Mouse (Mus musculus) limb, embryonic 13.5 days (tissue): Measurements from ENCODE around the gene Ryk. TPM values are rescaled to one million over a fixed set of nuclear protein-coding genes. Genes with fewer than 3 reads are reported as not detected.

Experiments
- ATAC-seq: fragments of 200-750 bp; cut with Nextera tagmentation; 2 replicates; pipeline ENCODE4 v1.8.0; 2017; ENCODE audit warnings: low read depth, moderate number of reproducible peaks, moderate TSS enrichment; ENCODE audit not compliant: low FRiP score
- H3K27ac ChIP-seq: fragments of 300-500 bp; sonication (generic); 2 replicates; pipeline ENCODE4 v1.5.1; 2015; ENCODE audit warnings: inconsistent platforms, mild to moderate bottlenecking, moderate library complexity
- H3K27me3 ChIP-seq: fragments of 300-500 bp; sonication (generic); 2 replicates; pipeline ENCODE4 v1.6.1; 2015; ENCODE audit warnings: mild to moderate bottlenecking, inconsistent platforms
- H3K36me3 ChIP-seq: fragments of 300-500 bp; sonication (generic); 2 replicates; pipeline ENCODE4 v1.6.1; 2015; ENCODE audit warnings: inconsistent platforms, mild to moderate bottlenecking, moderate library complexity
- H3K4me1 ChIP-seq: fragments of 300-500 bp; sonication (generic); 2 replicates; pipeline ENCODE4 v1.6.1; 2015; ENCODE audit warnings: inconsistent platforms
- H3K4me2 ChIP-seq: fragments of 300-500 bp; sonication (generic); replicated peaks from 2 replicates; pipeline ENCODE4 v1.6.1; 2015; ENCODE audit warnings: inconsistent platforms, mild to moderate bottlenecking, moderate library complexity
- H3K4me3 ChIP-seq: fragments of 300-500 bp; sonication (generic); 2 replicates; pipeline ENCODE4 v1.5.1; 2015; ENCODE audit warnings: moderate library complexity, mild to moderate bottlenecking, inconsistent platforms
- H3K9ac ChIP-seq: fragments of 300-500 bp; sonication (generic); 2 replicates; pipeline ENCODE4 v1.6.1; 2015; ENCODE audit warnings: mild to moderate bottlenecking, inconsistent platforms
- H3K9me3 ChIP-seq: fragments of 300-500 bp; sonication (generic); 2 replicates; pipeline ENCODE4 v1.6.1; 2016; ENCODE audit warnings: inconsistent platforms
- WGBS: fragments of 180-500 bp; shearing (Covaris S2); methylation state at CpG from one replicate; pipeline ENCODE4 v1.1.7; 2015; 5-methylcytosine and 5-hydroxymethylcytosine counted together
- polyA plus RNA-seq: library from polyadenylated mRNA; unstranded; fragments of >200 nt; fragmentation: Nextera tagmentation; extraction: Ambion mirVana; gene quantifications from 2 replicates; pipeline ENCODE4 v1.2.1, GENCODE M21; 2015

Ryk gene
- polyA plus RNA-seq, 1 experiment from 2014 or later, result 24.5 TPM

DNA sequence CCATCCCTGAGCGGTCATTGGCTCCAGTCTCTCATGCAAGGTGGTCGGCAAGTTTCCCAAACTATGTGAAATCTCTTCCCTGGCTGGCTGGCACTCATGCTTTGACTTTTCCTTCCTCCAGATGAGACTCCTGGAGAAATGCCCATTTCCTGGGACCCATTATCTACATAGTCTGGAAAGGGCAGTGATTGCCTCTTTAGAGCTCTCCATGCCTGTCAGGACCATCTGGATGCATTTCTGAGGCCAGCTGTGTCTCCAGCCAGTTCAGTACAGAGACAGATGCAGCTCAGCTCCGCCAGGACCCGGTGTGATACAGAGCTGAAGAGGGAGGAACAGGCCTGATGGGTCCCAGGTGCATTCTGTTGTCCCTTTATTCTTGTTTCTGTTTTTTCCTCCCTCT lies 107.5 kb downstream of the Ryk start:
- 0 out of 2 replicates have a peak, but pooled peaks have one; percentile 8 for ATAC-seq
- Histone ChIP-seq H3K27me3 (no peaks in the 10 kb centered on the region), H3K4me3 (no peak overlapping the region), H3K4me1 (no peaks in the 10 kb centered on the region), H3K4me2 (no peak overlapping the region), H3K27ac (no peak overlapping the region), H3K36me3 (no peaks in the 10 kb centered on the region), H3K9me3 (0 out of 2 replicates have a peak, but pooled peaks cover 4% of the 10 kb centered on the region), H3K9ac (no peak overlapping the region)
- WGBS, result 61% methylated on average over 4 of the region's 4 CpGs

DNA sequence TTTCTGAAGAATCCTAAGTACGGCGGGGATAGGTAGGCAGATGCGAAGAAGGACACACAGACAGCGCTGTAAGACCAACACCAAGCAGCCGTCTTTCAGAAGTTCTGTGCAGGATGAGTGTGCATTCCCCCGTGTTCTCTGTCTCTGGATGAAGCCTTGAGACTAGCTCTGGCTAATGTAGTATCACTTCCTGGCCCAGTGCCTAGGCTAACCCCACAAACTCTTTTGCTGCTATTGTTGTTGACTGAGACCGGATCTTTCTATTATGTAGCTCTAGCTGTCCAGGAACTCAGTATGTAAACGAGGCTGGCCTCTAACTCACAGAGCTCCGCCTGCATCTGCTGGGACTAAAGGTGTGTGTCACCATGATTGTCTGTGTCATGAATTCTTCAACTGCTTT lies 110.2 kb downstream of the Ryk start:
- H3K27me3 ChIP-seq, result no peaks in the 10 kb centered on the region
- H3K4me3 ChIP-seq, result no peak overlapping the region
- H3K9ac ChIP-seq, result no peak overlapping the region
- no peaks in the 10 kb centered on the region for H3K4me1 ChIP-seq
- 0 out of 2 replicates have a peak, but pooled peaks cover 4% of the 10 kb centered on the region for H3K9me3 ChIP-seq
- no peak for ATAC-seq
- no peaks in the 10 kb centered on the region for H3K36me3 ChIP-seq
- H3K27ac ChIP-seq, result no peak overlapping the region
- no peak overlapping the region for H3K4me2 ChIP-seq
- WGBS, result 90% methylated on average over 9 of the region's 9 CpGs

DNA sequence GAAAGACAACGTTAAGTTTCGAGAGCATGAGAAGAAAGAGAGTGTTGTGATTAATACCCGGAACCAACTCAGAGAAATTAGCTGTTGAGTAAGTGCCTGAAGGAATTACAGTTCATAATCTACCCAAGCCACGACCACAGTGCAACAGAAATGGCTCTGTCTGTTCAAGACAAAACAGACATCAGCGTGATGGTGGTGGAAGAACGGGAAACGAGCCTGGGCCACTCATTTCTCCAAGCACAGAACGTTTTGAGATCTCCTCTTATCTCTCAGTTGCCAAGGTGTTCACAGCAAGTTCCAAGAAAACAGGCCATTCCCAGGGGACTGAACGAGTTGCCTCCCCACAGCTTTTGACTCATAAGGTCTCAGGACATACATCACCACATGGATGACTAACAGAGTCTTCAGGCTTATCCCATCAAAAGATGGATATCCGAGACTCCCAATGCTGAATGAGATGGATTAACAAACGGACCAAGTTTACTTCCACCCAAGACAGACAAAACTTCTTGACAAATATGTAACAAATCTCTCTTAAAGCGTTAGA lies 111.8 kb downstream of the Ryk start:
- Histone ChIP-seq H3K4me3 (no peak overlapping the region), H3K4me1 (no peaks in the 10 kb centered on the region), H3K27me3 (no peaks in the 10 kb centered on the region), H3K27ac (no peak overlapping the region), H3K9me3 (0 out of 2 replicates have a peak, but pooled peaks cover 4% of the 10 kb centered on the region), H3K36me3 (no peaks in the 10 kb centered on the region), H3K4me2 (no peak overlapping the region), H3K9ac (no peak overlapping the region)
- ATAC-seq, result no peak
- WGBS, result 82% methylated on average over 12 of the region's 12 CpGs

DNA sequence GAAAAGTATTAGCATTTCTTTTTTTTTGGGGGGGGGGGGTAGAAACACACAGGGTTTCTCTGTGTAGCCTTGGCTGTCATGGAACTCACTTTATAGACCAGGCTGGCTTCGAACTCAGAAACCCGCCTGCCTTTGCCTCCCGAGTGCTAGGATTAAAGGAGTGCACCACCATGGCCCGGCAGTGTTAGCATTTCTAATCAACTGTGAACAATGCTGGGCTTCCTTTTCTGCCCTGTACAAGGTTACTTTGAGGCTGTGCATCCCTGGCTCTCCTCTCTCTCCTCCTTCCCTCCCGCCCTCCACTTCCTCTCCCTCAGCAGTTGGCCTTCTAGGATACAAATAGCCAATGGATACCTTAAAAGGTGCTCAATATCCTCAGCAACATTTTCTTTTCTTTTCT lies 114.0 kb downstream of the Ryk start:
- Histone ChIP-seq H3K4me2 (no peak overlapping the region), H3K4me1 (no peaks in the 10 kb centered on the region), H3K27me3 (no peaks in the 10 kb centered on the region), H3K9me3 (no peaks in the 10 kb centered on the region), H3K27ac (no peak overlapping the region), H3K4me3 (no peak overlapping the region), H3K9ac (no peak overlapping the region), H3K36me3 (no peaks in the 10 kb centered on the region)
- WGBS, result 88% methylated on average over 5 of the region's 5 CpGs
- no peak for ATAC-seq

DNA sequence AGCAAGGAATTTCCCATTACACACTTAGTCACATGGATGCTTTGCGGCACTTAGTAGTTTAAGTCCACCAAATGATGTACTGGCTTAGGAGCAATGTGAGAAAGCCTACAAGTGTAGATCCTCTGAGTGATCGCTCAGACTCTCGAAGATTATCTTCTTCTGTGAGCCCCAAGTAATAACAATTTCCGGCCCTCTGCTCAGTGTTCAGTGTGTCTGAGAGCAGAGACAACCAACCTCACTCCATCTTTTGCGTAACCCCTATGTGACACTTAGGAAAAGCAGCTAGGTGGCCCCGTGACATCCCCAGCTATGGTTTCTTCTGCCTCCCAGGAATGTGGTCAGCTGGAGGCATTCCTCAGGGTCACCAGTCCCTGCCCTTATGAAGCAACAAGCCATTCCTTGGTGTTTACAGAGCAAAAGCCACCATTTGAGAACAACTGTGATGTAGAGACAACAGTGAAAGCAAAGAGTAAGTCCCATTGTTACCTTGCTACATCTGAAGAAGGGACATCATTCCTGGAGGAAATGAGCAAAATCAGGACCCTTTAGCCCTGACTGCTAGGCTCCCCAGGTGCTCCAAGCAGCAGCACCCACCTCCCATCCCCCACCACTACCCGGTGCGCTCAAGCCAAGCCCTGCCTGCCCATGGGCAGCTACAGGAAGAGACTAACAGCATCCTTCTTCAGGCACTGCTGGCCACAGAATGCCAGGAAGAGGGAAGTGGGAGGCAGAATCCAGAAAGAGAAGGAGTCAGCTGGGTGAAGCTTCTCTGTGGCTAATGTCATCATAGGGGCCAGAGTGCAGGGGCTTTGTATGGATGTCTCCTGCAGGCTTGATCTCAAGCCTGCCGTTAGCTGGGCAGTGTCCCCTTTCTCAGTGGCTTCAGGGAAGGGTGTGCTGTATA lies 116.6 kb downstream of the Ryk start:
- no peak overlapping the region for H3K4me3 ChIP-seq
- no peak overlapping the region for H3K27ac ChIP-seq
- H3K4me1 ChIP-seq, result no peaks in the 10 kb centered on the region
- no peak overlapping the region for H3K9ac ChIP-seq
- H3K27me3 ChIP-seq, result no peaks in the 10 kb centered on the region
- WGBS, result 89% methylated on average over 9 of the region's 9 CpGs
- 0 out of 2 replicates have a peak, but pooled peaks cover 2% of the 10 kb centered on the region for H3K9me3 ChIP-seq
- no peaks in the 10 kb centered on the region for H3K36me3 ChIP-seq
- no peak overlapping the region for H3K4me2 ChIP-seq
- ATAC-seq, result no peak

DNA sequence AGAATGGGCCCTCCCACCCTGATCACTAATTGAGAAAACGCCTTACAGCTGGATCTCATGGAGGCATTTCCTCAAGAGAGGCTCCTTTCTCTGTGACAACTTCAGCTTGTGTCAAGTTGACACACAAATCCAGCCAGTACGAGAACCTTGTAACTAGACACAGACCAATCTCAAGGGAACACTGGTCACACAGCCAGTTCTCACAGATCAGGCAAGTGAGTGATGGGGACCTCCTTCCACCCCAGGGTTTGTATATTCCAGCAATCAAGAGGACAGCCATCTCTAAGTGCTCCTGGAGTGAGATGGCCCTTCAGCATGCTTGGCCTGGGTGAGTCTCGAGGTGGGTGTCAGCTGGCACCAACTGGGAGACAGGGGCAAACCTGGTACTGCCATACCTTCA lies 121.1 kb downstream of the Ryk start:
- Histone ChIP-seq H3K4me1 (no peaks in the 10 kb centered on the region), H3K27me3 (no peaks in the 10 kb centered on the region), H3K9me3 (0 out of 2 replicates have a peak, but pooled peaks cover 2% of the 10 kb centered on the region), H3K4me2 (no peak overlapping the region), H3K4me3 (no peak overlapping the region), H3K9ac (no peak overlapping the region), H3K36me3 (no peaks in the 10 kb centered on the region), H3K27ac (no peak overlapping the region)
- no peak for ATAC-seq
- 81% methylated on average over 3 of the region's 3 CpGs for WGBS

Other genes starting within 250 kb of the Ryk start
- 168 and 184 TPM in 2 replicates for gene Anapc13, start 208.6 kb upstream of the Ryk start, polyA plus RNA-seq
- 48.2 and 54.2 TPM in 2 replicates for gene Cep63, start 208.4 kb upstream of the Ryk start, polyA plus RNA-seq
- 66.8 and 71.3 TPM in 2 replicates for gene Amotl2, start 118.2 kb upstream of the Ryk start, polyA plus RNA-seq
- 2.2 and 2.5 TPM in 2 replicates for gene Slco2a1, start 153.8 kb downstream of the Ryk start, polyA plus RNA-seq